Mouse (Mus musculus) adipocyte (in vitro differentiated cells): ENCODE measurements around the gene Strap.

ENCODE experiments used
- DNase-seq: peaks from one replicate; pipeline ENCODE4 v3.0.0-alpha.2; 2016; ENCODE audit warnings: low spot score

Strap gene

DNA sequence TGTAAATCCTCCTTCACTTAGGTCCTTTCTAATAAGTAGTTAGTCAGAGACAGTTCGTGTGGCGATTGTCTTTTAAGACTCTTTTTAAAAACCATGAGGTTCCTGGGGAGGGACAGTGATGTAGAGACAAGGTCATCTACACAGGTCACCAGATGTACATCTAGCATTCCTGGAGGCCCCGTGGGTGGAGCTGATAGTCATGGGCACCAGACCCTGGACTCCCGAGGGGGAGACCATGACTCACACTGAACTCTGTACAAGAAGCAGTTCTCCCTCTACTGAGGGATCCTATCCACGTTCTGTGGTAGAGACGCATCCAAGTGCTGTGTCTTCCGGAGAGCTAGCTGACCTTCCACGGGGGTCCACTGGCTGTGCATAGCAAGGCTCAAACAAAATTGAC lies 42.1 kb downstream of the Strap start:
- DNase-seq: no peak

DNA sequence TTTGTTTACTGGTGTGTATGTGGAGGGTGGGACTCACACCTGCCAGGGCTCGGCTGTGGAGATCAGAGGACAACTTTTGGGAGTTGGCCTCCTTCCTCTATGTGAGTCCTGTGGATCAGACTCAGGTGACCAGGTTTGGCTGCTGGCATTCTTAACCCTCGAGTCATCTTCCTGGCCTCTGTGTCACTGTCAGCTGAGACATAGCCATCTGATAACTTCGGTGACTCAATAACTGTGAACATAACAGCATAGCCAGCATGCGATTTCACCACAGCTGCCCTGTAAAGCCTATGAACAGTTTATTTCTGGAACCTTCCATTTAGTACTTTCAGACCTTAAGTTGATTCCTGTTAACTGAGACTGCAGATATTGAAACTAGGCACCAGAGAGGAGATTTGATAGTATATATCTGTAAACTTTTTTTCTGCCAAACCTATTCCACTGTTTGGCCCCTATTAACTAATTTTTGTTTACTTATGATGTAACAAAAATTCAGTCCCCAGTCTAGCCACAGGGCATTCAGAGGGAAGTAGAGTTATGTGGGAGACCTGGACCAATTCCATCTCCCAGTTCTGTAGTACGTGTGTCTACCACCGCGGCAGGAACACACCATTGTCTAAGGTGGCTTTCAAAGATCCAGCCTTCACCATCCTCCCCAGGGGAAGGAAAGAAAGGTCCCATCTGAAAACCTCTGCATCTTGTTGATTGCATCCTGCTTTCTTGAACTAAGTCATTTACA lies 49.2 kb downstream of the Strap start:
- peak; percentile 43 for DNase-seq

DNA sequence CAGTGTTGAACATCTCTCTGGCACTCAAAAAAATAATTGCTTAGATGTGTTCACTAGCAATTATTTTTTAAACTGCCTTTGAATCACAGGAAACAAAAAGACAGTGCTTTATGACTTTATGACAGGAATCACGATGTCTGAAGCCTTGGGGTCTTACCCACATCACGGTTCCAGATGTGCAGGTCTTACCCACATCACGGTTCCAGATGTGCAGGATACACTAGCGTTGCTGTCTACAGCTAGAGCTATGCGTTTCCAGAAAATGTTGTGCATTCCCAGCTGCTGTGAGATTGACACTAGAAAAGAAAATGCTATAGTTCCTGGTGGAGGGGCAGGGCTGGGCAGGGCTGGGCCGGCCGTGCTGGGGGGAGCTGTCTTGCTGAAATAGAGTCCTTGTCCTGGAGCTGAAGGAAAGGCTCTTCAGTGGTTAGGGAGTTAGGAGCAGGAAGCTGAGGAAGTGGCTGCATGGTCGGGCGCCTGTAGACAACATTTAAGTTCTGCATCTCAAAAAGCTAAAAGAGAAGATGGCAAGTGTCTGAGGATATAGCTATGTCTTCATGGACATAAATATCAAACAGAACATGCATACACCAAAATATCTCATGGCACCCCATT lies 54.2 kb downstream of the Strap start:
- DNase-seq: no peak

DNA sequence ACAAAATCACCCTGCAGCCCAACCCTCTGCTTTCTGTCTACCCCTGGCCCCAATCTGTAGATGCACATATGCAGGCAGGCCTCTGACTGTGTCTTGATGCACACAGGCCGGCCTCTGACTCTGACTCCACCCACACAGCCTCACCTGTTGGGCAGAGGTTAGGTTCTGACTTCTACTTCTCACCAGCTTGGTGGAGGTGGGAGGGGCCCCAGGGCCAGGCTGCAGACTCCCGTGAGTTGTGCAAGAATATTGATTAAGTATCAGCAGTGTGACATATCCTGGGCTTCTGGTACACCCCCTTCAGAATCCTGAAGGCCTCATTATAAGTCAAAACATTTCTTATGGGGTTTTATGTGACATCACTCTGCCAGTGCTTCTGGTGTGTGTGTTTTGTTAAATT lies 54.8 kb downstream of the Strap start:
- no peak for DNase-seq

DNA sequence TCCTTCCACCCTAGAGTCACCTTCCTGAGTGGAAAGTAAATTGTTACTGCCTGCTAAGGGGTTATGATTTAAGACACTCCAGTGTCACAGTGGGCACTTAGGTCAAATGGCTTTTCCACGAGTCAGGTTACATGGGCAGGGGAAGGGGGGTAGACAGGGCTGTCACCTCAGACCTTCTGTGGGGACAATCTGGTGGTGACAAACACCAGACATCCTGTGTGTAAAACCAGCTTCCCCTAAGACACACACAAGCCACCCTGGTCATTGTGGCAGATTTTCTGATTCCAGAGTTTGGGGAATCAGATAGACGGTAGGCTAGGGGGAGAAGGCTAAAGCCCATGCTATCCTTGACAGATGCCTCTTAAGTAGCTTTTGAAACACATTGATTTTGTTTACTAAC lies 60.6 kb downstream of the Strap start:
- no peak for DNase-seq

DNA sequence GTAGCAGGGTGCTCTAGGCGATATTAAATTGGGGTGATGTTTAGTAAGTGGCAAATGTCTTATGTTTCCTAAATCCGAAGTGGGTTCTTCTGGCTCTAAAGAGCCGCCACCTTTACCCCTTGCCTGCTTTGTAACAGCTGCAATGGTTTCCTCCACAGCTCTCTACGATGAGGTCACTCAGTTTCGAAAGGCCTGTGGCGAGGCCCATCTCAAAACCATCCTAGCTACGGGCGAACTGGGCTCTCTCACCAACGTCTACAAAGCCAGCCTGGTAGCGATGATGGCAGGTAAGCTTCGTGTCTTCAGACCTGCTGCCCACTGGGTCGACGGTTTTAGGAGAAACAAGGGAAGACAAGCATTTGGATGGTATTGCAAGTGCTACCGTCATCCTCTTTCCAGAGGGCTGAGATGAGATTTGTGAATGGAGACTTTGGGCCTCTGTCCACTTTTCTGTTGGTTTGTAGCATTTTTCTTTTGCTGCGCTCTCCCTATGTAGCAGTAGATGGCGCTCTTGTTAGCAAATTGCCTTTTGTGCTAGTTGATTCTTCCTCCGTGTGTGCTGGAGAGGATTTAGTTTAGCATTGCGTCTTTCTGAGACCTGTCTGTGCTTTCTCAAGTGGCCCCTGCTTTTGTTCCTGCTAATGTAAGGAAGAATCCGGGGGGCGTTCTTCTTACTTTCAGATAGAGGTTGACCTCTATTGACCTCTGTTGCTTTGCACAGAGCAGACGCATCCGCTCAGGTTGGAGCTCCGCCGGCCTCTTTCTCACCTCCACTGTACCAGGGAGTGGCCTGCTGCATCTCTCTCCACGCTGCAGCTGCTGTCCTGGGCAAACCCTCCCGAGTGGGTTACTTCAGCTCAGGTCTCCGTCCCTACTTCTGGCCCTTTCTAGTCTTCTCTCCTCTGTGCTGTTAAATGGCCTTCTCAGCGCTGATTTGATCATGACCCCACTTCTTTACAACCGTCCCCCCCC lies 62.0 kb downstream of the Strap start:
- peak; percentile 44 for DNase-seq

DNA sequence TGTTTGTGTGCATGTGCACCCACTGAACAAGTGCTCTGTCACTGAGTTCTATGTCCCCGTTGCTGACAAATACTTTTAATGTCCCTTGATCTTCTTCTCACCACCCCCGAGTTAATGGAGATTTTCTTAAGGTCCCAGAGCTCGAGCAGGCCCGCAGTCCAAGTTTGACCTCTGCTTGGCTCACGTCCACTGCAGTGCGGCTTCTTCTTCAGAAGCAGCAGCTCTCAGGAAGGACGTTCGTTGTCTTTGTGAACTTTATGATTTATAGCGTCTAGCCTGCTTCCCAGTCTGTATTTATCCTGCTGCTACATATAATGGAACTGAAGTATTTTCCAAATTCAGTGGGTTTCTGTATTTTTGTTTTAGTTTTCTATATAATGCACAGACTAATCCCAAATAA lies 64.4 kb downstream of the Strap start:
- no peak for DNase-seq
